Mouse (Mus musculus) CH12.LX (cell line): ENCODE results near the gene Phf7. TPM values are rescaled to one million over a fixed set of nuclear protein-coding genes. Genes with fewer than 3 reads are reported as not detected.

Experiments used
- DNase-seq: peaks from one replicate; pipeline ENCODE4 v3.0.0-alpha.2; 2013; ENCODE audit errors: extremely low read depth
- H3K27ac ChIP-seq: 2 replicates; pipeline ENCODE4 v1.5.1; 2012; ENCODE audit warnings: low read depth, mild to moderate bottlenecking, control low read depth, moderate library complexity; ENCODE audit not compliant: insufficient read depth
- H3K27me3 ChIP-seq: replicated peaks from 2 replicates; pipeline ENCODE3; 2012; ENCODE audit warnings: inconsistent platforms
- H3K36me3 ChIP-seq, 2 experiments: replicated peaks in 1 of 2; 2 replicates each; pipeline versions ENCODE3 to v1.6.1; 2012; ENCODE audit warnings: inconsistent platforms in 1 of 2, low read length in 1 of 2, mild to moderate bottlenecking in 1 of 2, mixed read lengths in 1 of 2, moderate library complexity in 1 of 2; ENCODE audit not compliant: control insufficient read depth in 1 of 2, insufficient read depth in 1 of 2
- H3K4me1 ChIP-seq, 2 experiments: 2 replicates each; pipeline ENCODE4 v1.6.1; 2012; ENCODE audit warnings: inconsistent platforms in 1 of 2, moderate library complexity in 1 of 2; ENCODE audit not compliant: insufficient read depth in 2 of 2, control insufficient read depth in 1 of 2
- H3K4me2 ChIP-seq: 2 replicates; pipeline ENCODE4 v1.6.1; 2012; ENCODE audit warnings: low read depth, mild to moderate bottlenecking, control low read depth; ENCODE audit not compliant: poor library complexity, insufficient read depth, severe bottlenecking
- H3K4me3 ChIP-seq, 3 experiments: fragments of 150-350 bp in 1 of 3; sonication (generic) in 1 of 3; replicated peaks in 1 of 3; 2 replicates each; pipeline versions ENCODE3 to v1.5.1; 2011 to 2012; ENCODE audit warnings: low read depth in 2 of 3, low read length in 2 of 3, mild to moderate bottlenecking in 2 of 3, moderate library complexity in 2 of 3, control low read depth in 1 of 3, improper control_type of control experiment in 1 of 3, inconsistent platforms in 1 of 3, mixed read lengths in 1 of 3; ENCODE audit not compliant: poor library complexity in 1 of 3
- H3K79me2 ChIP-seq: replicated peaks from 2 replicates; pipeline ENCODE4 v1.6.1; 2012; ENCODE audit warnings: mild to moderate bottlenecking, moderate library complexity; ENCODE audit not compliant: control insufficient read depth, poor library complexity, insufficient read depth, severe bottlenecking; ENCODE audit errors: extremely low read depth
- H3K9ac ChIP-seq: 2 replicates; pipeline ENCODE4 v1.6.1; 2012; ENCODE audit warnings: low read depth, mild to moderate bottlenecking, control low read depth, moderate library complexity; ENCODE audit not compliant: insufficient read depth
- H3K9me3 ChIP-seq: replicated peaks from 2 replicates; pipeline ENCODE3; 2012; ENCODE audit warnings: low read length, inconsistent platforms, mixed read lengths
- BHLHE40 ChIP-seq: IDR thresholded peaks from 2 replicates; pipeline ENCODE4 v1.6.1; 2011; ENCODE audit warnings: mild to moderate bottlenecking, low read depth, low read length, improper control_type of control experiment
- CTCF ChIP-seq, 2 experiments: IDR thresholded peaks in 1 of 2; conservative IDR thresholded peaks in 1 of 2; 2 replicates each; pipeline ENCODE4 v1.5.1; 2011 to 2012; ENCODE audit warnings: low read depth in 2 of 2, low read length in 2 of 2, improper control_type of control experiment in 1 of 2, inconsistent platforms in 1 of 2, mild to moderate bottlenecking in 1 of 2, moderate library complexity in 1 of 2
- ELF1 ChIP-seq: IDR thresholded peaks from 2 replicates; pipeline ENCODE4 v1.6.1; 2014; ENCODE audit warnings: low read depth, mild to moderate bottlenecking, inconsistent platforms, low read length, improper control_type of control experiment
- ETS1 ChIP-seq: conservative IDR thresholded peaks from 2 replicates; pipeline ENCODE4 v1.6.1; 2012; ENCODE audit warnings: low read depth, mild to moderate bottlenecking, inconsistent platforms, low read length, improper control_type of control experiment, moderate library complexity
- HCFC1 ChIP-seq: IDR thresholded peaks from 2 replicates; pipeline ENCODE4 v1.6.1; 2012; ENCODE audit warnings: low read depth, mild to moderate bottlenecking, inconsistent platforms, low read length, improper control_type of control experiment
- IRF4 ChIP-seq: IDR thresholded peaks from 2 replicates; pipeline ENCODE4 v1.6.1; 2014; ENCODE audit warnings: low read depth, mild to moderate bottlenecking, inconsistent platforms, low read length, improper control_type of control experiment
- JUN ChIP-seq: IDR thresholded peaks from 2 replicates; pipeline ENCODE4 v1.6.1; 2011; ENCODE audit warnings: low read depth, mild to moderate bottlenecking, low read length, improper control_type of control experiment, moderate library complexity; ENCODE audit not compliant: insufficient read depth
- JUND ChIP-seq: conservative IDR thresholded peaks from 2 replicates; pipeline ENCODE4 v1.6.1; 2011; ENCODE audit warnings: low read depth, low read length, improper control_type of control experiment
- KAT2A ChIP-seq: IDR thresholded peaks from 2 replicates; pipeline ENCODE4 v1.6.1; 2012; ENCODE audit warnings: low read length, improper control_type of control experiment, inconsistent platforms; ENCODE audit not compliant: insufficient replicate concordance
- MAX ChIP-seq: IDR thresholded peaks from 2 replicates; pipeline ENCODE4 v1.6.1; 2011; ENCODE audit warnings: low read length, improper control_type of control experiment
- MEF2A ChIP-seq: IDR thresholded peaks from 2 replicates; pipeline ENCODE4 v1.6.1; 2014; ENCODE audit warnings: low read depth, mild to moderate bottlenecking, inconsistent platforms, low read length, improper control_type of control experiment, borderline replicate concordance
- MXI1 ChIP-seq: IDR thresholded peaks from 2 replicates; pipeline ENCODE4 v1.6.1; 2011; ENCODE audit warnings: mild to moderate bottlenecking, low read depth, low read length, improper control_type of control experiment
- NELFE ChIP-seq: IDR thresholded peaks from 2 replicates; pipeline ENCODE4 v1.6.1; 2011; ENCODE audit warnings: low read depth, low read length, improper control_type of control experiment
- NRF1 ChIP-seq: IDR thresholded peaks from 2 replicates; pipeline ENCODE4 v1.6.1; 2014; ENCODE audit warnings: low read depth, mild to moderate bottlenecking, inconsistent platforms, low read length, improper control_type of control experiment, moderate library complexity
- PAX5 ChIP-seq: IDR thresholded peaks from 2 replicates; pipeline ENCODE4 v1.6.1; 2012; ENCODE audit warnings: low read length, inconsistent platforms, mixed read lengths
- POLR2A ChIP-seq: IDR thresholded peaks from 2 replicates; pipeline ENCODE4 v1.6.1; 2011; ENCODE audit warnings: low read depth, mild to moderate bottlenecking, improper control_type of control experiment, low read length
- RAD21 ChIP-seq: IDR thresholded peaks from 2 replicates; pipeline ENCODE4 v1.6.1; 2011; ENCODE audit warnings: low read depth, mild to moderate bottlenecking, low read length, improper control_type of control experiment, moderate library complexity
- SIN3A ChIP-seq: IDR thresholded peaks from 2 replicates; pipeline ENCODE4 v1.6.1; 2012; ENCODE audit warnings: low read length, improper control_type of control experiment, inconsistent platforms
- SMC3 ChIP-seq: IDR thresholded peaks from 2 replicates; pipeline ENCODE4 v1.6.1; 2011; ENCODE audit warnings: low read depth, low read length, improper control_type of control experiment
- TCF12 ChIP-seq: IDR thresholded peaks from 2 replicates; pipeline ENCODE4 v1.6.1; 2014; ENCODE audit warnings: low read depth, mild to moderate bottlenecking, inconsistent platforms, low read length, improper control_type of control experiment
- UBTF ChIP-seq: IDR thresholded peaks from 2 replicates; pipeline ENCODE4 v1.6.1; 2012; ENCODE audit warnings: low read depth, mild to moderate bottlenecking, inconsistent platforms, low read length, improper control_type of control experiment, moderate library complexity
- USF2 ChIP-seq: conservative IDR thresholded peaks from 2 replicates; pipeline ENCODE4 v1.6.1; 2011; ENCODE audit warnings: low read depth, low read length, improper control_type of control experiment
- ZC3H11A ChIP-seq: IDR thresholded peaks from 2 replicates; pipeline ENCODE4 v1.6.1; 2012; ENCODE audit warnings: low read depth, mild to moderate bottlenecking, inconsistent platforms, low read length, improper control_type of control experiment
- ZKSCAN1 ChIP-seq: IDR thresholded peaks from 2 replicates; pipeline ENCODE4 v1.6.1; 2012; ENCODE audit warnings: low read depth, inconsistent platforms, low read length, improper control_type of control experiment, borderline replicate concordance
- ZNF384 ChIP-seq: IDR thresholded peaks from 2 replicates; pipeline ENCODE4 v1.6.1; 2012; ENCODE audit warnings: low read depth, low read length, improper control_type of control experiment, inconsistent platforms
- dilution Hi-C: fragments of 300-500 bp; cut with MboI; formaldehyde crosslinking; loops from 2 replicates; pipeline ENCODE4 v1.14.3; 2020; ENCODE audit warnings: low sequenced_read_pairs; ENCODE audit not compliant: extremely low pct_unique_long_range_greater_than_20kb, extremely low pct_ligation_motif_present
- in situ Hi-C: fragments of 300-500 bp; cut with MboI; formaldehyde crosslinking; loops from 3 replicates; pipeline ENCODE4 v1.14.3; 2019; ENCODE audit warnings: low sequenced_read_pairs, low pct_ligation_motif_present, low pct_unique_long_range_greater_than_20kb, mixed read lengths
- polyA plus RNA-seq: library from polyadenylated mRNA; unstranded; fragments of >175 nt; gene quantifications from 2 replicates; pipeline ENCODE4 v1.2.1, GENCODE M21; 2012; ENCODE audit warnings: low read depth; ENCODE audit not compliant: insufficient read length
- total RNA-seq, 2 experiments: library from RNA; depleted of rRNA; stranded (reverse); fragments of 300-350 nt in 1 of 2; fragments of >200 nt in 1 of 2; gene quantifications; 2 replicates each; pipeline ENCODE4 v1.2.3; 2012 to 2014

Gene Phf7
- total and polyA plus RNA-seq, 3 experiments, result 10.0 to 13.9 (median 13.5) TPM

- TF ChIP-seq MXI1, result no peak
- TF ChIP-seq JUND, result no peak
- TF ChIP-seq NELFE, result 0 out of 2 replicates have a peak, but pooled peaks have one; percentile 53
- TF ChIP-seq ETS1, result no peak
- no peak for TF ChIP-seq NRF1
- no peak for TF ChIP-seq SIN3A
- peak; percentile 67 for TF ChIP-seq POLR2A
- peak; percentile 80 for TF ChIP-seq ZNF384
- TF ChIP-seq UBTF, result no peak
- TF ChIP-seq MEF2A, result peak; percentile 38; the same call in 1 of the 2 replicates
Observed at GRCm38 (mm10) chr14:31217666-31218065, 33.5 kb downstream of the Phf7 start, which contains the start of gene Sema3g (continued).

- Histone ChIP-seq H3K36me3 (peaks cover 0 to 1% of the 10 kb centered on the region in 2 experiments), H3K4me2 (peak within 1 kb of the TSS; percentile 18; the same call in 1 of the 2 replicates), H3K27ac (no peak within 1 kb of the TSS), H3K79me2 (no peaks in the 10 kb centered on the region), H3K27me3 (peaks cover 11% of the 10 kb centered on the region), H3K4me3 (peak within 1 kb of the TSS in 2 of 3 experiments; percentile 33 to 37), H3K9me3 (no peaks in the 10 kb centered on the region), H3K9ac (peak within 1 kb of the TSS; percentile 5; the same call in 1 of the 2 replicates), H3K4me1 (peaks cover 12 to 30% of the 10 kb centered on the region in 2 experiments)
- TF ChIP-seq USF2 (no peak), JUN (no peak), PAX5 (no peak), ZNF384 (no peak), NELFE (no peak), CTCF (conservative IDR thresholded peaks at IDR 0.05 in 1 of 2, IDR thresholded peaks at IDR 0.05 in 1 of 2; ENCODE audit: low read depth in 2 of 2, low read length in 2 of 2) (no peak), SMC3 (no peak)
- dilution Hi-C loops (no loop called here), in situ Hi-C loops (loop anchor here (5.0 kb wide), 1 partner anchor 35 kb away; the partner anchor contains the start of genes Bap1 and Phf7)
- DNase-seq, result no peak
Observed at GRCm38 (mm10) chr14:31216846-31217245, 34.3 kb downstream of the Phf7 start, which contains the start of gene Nisch. Gene Nisch, minus strand, starts transcription at chr14:31216946.

GRCm38 (mm10) chr14:31215157-31216002, 35.7 kb downstream of the Phf7 start:
- Histone ChIP-seq H3K4me1 (peaks cover 12 to 30% of the 10 kb centered on the region in 2 experiments), H3K36me3 (no peaks in the 10 kb centered on the region), H3K9ac (peak overlapping the region; percentile 5; the same call in 1 of the 2 replicates), H3K27me3 (peaks cover 11% of the 10 kb centered on the region), H3K4me3 (peak overlapping the region in 1 of 3 experiments; percentile 23), H3K27ac (no peak overlapping the region), H3K4me2 (no peak overlapping the region), H3K79me2 (no peaks in the 10 kb centered on the region), H3K9me3 (no peaks in the 10 kb centered on the region)
- peak; percentile 79 for DNase-seq
- in situ Hi-C loops (loop anchor here (5.0 kb wide), 1 partner anchor 37 kb away; the partner anchor contains the start of genes Bap1 and Phf7), dilution Hi-C loops (no loop called here)
- TF ChIP-seq ELF1, result peak; percentile 71
- peak; percentile 83 to 97 for TF ChIP-seq CTCF (conservative IDR thresholded peaks at IDR 0.05 in 1 of 2, IDR thresholded peaks at IDR 0.05 in 1 of 2; ENCODE audit: low read depth in 2 of 2, low read length in 2 of 2)
- peak; percentile 34 for TF ChIP-seq ZC3H11A
- peak; percentile 49; the same call in 1 of the 2 replicates for TF ChIP-seq NELFE
- TF ChIP-seq HCFC1, result peak; percentile 36; the same call in 1 of the 2 replicates
- peak; percentile 95 for TF ChIP-seq RAD21
- 0 out of 2 replicates have a peak, but pooled peaks have one; percentile 14 for TF ChIP-seq IRF4
- TF ChIP-seq SMC3, result peak; percentile 89
- no peak for TF ChIP-seq ZKSCAN1
- TF ChIP-seq SIN3A, result 0 out of 2 replicates have a peak, but pooled peaks have one; percentile 48
- no peak for TF ChIP-seq JUND
- 0 out of 2 replicates have a peak, but pooled peaks have one; percentile 35 for TF ChIP-seq MEF2A
- TF ChIP-seq MAX, result 0 out of 2 replicates have a peak, but pooled peaks have one; percentile 20
- 0 out of 2 replicates have a peak, but pooled peaks have one; percentile 51 for TF ChIP-seq TCF12
- TF ChIP-seq ZNF384, result 0 out of 2 replicates have a peak, but pooled peaks have one; percentile 26
- no peak for TF ChIP-seq KAT2A
- TF ChIP-seq JUN, result no peak
- TF ChIP-seq PAX5, result no peak
- TF ChIP-seq BHLHE40, result peak; percentile 42
